Mouse (Mus musculus): ENCODE measurements around the gene 4930432K21Rik.

Gene 4930432K21Rik

DNA sequence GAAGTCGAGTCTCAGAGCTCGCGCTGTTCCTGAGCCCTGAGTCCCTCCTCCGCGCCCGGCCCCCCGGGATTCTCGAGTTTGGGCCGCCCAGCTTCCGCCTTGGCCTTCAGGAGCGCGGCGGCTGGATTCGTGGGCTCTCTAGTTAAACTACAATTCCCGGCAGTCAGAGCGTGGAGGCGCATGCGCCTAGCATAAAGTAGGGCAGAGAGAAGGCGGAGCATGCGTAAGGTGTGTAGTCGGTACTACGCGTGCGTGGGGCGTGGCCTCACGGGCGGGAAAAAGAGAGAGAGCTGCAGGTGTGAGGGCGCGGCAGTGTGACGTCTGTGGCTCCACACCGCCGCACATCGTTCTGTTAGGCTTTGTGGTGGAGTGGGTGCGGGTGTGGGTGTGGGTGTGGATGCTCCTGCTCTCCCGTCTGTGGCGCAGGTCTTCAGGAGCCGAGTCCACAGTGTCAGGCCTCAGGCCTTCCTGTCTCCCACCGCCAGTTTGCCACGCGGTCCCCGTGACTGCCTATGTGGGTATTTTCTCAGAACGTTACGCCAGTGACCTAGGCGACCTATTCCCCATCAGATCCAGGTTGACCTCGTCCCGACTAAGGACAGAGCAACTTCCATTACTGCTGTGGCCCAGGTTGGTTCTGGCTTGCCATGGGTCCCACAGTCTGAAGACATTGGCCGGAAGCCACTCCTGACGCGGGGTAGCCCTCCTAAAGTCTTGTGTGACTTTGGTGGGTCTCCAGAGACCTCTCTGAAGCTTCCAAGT lies at the start of gene 4930432K21Rik, which contains the start of gene Cc2d1a:
Gene 4930432K21Rik (plus strand): TSS at position 257 of the 762 bp plus-strand sequence.
Gene Cc2d1a (minus strand): TSS at position 168 of the 762 bp plus-strand sequence.
- DNase-seq (ENCODE audit: low spot score), result no peak

DNA sequence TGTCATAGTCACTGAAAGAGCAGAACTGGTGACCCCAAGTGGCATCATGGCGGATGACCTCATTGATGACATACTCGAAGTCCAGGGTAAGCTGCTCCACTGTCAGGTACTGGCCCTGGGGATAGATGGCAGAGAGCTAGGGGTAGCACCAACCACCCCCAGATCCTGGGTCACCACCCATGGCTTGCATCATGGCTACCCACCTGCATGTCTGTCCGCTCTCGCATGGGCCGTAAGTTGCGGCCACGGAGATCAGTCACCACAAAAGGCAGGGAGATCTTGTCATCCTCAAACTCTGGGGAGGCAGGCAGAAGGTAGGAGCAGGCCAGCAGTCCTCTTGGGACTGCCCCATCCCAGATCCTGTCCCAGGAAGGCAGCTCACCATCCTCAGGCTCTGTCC lies 49.4 kb upstream of the 4930432K21Rik start:
- no peak for DNase-seq (ENCODE audit: low spot score)

DNA sequence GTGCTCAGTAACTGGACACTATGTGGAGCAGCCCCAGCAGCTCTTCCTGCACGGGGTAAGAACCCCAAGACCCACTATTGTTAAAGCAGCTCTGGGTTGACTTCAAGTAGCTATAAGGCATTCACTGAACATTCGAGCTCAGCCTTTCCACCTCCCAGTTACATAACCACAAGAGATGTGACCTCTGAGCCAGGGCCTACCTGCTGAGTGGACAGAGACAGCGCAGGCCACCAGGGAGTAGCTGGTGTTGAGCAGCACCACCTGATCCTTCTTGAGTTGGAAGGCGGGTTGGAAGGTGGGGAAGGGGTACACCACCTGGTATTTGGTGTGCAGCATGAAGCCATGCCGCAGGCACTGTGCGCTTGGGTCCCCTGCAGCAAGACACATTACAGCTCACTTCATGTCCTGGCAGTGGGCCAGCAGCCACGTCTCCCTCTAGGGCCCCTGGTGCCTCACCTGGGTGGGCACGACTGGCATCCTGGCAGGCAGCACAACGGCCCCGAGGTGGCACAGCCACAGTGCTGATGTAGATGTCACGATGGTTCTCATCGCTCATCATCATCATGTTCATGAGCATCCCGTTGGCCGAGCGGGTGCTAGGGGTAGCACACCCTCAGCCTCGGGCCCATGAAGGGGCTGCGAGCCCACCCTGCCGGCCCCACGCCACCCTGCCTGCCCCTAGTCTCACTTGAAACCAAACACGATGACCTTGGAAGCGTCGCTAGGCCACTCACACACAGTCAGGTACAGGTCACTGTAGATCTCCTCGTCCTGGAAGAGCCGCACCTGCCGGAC lies 46.2 kb upstream of the 4930432K21Rik start:
- no peak for DNase-seq (ENCODE audit: low spot score)

DNA sequence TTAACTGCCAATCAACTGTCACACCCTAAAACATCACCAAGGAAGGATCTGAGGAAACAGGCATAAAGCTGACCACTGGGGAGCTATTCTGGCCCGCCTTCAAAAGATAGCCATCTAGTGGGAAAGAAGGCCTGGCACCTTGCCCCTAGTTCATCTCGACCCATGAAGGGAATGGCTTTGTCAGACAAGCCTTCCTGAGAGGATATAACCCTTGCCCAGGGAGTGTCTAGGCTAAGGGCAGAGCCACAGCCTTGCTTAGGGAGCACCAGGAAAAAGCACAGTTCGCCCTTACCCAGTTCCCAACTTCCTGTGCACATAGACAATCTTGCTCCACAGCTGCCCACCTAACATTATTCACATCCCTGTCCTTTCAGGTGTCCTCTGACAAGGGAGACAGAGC lies 44.2 kb upstream of the 4930432K21Rik start:
- DNase-seq (ENCODE audit: low spot score), result peak; percentile 77

DNA sequence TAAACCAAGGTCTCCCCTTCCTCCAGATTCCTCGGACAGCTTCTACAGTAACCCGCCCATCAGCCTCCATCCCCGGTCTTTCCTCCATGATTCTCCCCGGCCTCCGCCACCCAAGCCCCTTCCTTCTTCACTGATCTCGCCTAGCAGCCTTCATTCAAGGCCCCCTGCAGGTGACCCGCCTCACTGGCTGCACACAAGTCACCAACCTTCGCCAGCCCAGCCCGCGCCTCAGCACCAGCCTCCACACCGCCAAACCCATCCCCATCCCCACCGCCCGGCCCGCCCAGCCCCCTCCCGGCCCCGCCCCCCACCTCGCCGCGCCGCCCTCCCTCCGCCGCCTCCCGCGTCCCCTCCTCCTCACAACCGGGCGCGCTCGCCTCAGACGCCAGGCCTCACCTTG lies 43.6 kb upstream of the 4930432K21Rik start:
- peak; percentile 90 for DNase-seq (ENCODE audit: low spot score)

DNA sequence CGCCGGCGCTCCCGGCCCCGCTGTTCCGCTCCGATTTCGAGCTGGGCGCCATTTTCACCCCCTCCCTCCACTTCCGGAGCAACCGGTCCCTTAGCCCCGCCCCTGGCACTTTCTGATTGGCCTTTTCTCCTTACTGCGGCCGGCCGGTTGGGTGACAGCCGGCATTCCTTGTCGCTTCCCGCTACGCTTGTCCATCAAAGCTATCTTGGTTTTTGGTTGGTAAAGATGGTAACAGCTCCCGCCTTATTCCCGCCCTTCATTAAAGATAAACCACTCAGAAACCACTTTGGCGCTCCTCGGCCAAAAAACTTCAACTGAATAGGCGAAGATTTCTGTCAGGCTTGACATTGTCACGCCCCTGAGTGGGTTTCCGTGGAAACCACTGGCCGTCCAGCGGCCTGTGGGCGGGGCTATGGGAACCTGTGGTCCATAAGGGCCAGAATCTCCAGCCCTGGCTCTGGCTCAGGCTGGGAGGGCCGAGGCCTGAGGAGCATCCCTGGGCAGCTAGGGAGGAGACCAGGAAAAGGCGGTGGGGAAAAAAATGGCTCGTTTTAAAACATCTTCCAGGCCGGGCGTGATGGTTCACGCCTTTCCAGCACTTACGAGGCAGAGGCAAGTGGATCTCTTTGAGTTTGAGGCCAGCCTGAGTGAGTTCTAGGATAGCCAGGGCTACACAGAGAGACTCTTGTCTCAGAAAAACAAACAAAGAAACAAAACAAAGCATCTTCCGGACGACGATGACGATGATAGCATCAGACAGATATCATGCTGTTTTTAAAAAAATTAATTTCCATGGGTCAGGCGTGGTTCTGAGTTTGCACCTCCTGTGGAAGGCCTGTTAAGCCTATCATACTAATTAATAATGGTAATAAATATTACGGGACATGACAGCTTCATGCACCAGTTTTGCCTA lies 42.9 kb upstream of the 4930432K21Rik start, which contains the start of gene Dcaf15:
Gene Dcaf15 (minus strand): TSS at position 72 of the 913 bp plus-strand sequence.
- DNase-seq (ENCODE audit: low spot score), result peak; percentile 100

DNA sequence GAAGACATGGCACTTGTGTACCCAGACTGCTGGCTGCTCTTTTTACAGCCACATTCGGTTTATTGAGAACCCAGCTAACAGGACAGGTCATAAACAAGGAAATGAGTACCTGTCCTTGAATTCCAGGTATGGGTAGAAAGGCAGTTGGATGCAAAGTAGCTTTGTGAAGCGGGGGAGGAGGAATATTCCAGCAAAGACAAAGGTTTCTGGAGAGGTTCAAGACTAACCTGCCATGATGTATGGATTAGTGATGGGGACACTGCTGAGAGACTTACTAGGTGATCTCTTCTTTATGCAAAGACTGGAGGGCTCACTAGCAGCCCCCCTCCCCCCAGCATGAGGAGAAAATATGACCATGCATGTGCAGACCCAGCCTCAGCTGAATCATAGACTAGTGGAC lies 42.1 kb upstream of the 4930432K21Rik start:
- no peak for DNase-seq (ENCODE audit: low spot score)

DNA sequence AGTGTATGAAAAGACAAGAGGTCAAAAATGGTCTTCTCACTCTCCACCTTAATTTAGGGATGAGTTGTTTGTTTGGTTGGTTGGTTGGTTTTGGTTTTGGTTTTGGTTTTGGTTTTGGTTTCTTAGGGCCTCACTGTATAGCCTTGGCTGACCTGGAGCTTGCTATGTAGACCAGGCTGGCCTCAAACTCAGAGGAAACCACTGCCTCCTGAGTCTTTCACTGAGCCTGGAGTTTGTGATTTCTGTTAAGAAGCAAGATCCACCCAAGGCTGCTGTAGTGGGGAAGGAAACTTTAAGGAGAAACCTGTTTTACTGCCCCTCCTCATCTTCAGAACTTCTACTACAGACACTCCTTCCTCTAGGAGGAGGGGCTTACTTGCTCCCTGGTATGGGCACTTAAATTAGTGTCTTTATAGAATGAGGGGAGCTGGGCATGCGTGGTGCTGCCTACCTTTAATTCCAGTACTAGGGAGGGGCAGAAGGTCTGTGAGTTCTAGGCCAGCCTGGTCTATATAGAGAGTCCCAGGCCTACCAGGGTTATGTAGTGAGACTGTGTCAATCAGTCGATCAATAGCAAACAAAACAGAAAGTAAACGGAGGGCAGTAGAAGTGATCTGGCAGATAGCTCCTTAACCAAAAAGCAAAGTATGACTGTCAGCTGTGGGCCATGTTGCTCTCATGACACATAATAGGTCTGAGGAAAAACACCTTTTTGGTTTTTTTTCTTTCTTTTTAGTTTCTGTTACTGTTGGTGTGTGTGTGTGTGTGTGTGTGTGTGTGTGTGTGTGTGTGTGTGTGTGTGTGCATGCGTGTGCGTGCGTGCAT lies 41.4 kb upstream of the 4930432K21Rik start:
- no peak for DNase-seq (ENCODE audit: low spot score)

DNA sequence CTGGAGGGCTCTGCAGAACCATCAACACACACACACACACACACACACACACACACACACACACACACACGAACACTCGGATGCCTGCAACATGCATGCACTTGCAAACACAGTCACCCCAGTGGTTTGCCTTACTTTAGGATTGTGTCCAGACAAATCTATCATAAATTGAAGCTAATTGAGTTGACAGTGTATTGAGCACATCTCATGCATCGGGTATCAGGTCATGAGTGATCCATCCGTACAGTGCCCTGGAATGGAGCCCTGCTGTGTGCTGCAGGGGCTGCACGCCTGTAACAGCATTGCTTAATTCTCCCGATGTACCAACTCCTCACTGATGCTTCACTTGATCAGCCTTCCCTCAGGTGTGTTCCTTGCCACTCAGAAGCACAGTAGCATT lies 32.2 kb upstream of the 4930432K21Rik start:
- DNase-seq (ENCODE audit: low spot score), result no peak

DNA sequence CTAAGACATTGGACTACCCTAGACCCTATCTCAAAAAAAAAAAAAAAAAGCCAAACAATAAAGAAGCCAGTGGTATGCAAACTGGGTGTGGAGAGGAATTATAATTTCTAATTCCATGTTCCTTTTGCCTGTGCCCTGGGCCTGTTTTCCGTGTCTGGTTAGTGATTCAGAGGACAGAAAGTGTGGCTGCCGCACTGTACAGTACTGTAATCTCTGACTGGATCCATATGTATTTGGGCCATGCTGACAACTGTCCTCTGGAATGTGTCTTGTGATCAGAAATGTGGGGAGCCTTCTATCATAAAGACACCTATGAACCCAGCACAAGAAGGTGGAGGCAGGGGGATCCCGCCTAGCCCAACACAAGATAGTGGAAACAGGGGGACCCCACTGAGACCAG lies 25.7 kb upstream of the 4930432K21Rik start:
- no peak for DNase-seq (ENCODE audit: low spot score)

DNA sequence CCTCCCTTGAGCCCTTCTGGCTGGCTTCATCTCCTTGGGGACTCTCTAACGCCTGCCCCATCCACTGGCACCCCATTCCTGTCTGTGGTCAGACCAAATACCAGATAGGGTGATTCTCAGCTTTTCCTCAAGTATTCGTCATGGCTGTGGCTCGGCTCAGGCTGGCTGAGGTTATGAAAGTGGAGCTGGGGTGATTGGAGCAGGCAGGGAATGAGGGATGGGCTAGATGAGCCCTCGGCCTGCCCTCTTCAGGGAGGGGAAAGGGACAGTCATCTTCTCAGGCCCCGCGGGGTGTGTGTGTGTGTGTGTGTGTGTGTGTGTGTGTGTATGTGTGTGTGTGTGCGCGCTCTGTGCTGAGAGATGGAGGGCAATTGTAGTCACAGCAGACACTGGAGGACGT lies 22.2 kb upstream of the 4930432K21Rik start, which contains the start of gene Podnl1:
Gene Podnl1 (plus strand): TSS at position 334 of the 400 bp plus-strand sequence.
- peak; percentile 69 for DNase-seq (ENCODE audit: low spot score)

DNA sequence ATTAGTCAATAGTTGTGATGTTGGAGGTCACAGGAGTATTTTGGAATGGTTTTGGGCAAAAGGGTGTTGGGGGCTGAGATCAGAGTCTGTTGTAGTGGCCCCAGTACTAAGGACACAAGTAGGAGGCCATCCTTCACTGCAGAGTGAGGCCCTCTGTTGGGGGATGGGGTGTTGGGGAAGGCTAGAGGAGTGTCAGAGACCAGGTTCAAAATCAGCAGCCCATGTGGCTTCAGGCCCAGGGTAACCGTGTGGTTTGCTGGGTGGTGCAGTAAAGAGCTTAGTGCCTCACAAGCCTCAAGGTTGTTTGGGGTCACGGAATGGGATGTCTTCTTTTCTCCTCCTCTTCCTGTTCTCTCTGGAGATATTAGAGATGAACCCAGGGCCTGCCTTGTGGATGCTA lies 21.1 kb upstream of the 4930432K21Rik start:
- DNase-seq (ENCODE audit: low spot score), result no peak

DNA sequence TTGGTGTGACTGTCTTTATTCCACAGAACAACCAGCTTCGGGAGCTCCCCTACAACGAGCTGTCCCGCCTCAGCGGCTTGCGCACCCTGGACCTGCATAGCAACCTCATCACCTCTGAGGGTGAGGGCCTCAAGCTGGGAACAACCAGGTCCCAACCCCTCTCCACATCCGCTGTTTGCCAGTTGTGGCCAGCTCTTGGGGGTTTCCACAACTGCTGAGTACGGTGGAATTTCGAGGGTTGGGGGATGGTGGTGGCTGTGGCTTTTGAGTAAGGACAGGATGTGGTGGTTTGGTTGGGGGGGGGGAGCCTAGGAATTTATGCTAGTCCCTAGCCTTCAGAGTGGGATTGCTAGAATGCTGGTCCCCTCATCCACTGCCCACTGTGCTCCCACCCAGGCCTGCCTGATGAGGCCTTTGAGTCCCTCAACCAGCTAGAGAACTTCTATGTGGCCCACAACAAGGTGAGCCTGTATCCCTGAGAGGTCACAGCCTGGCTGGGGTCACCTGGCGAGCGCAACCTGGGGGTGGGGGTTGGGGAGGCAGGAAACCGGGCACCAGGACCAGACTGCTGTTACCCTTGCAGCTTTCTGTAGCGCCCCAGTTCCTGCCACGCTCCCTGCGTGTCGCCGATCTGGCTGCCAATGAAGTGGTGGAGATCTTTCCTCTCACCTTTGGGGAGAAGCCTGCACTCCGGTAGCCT lies 20.5 kb upstream of the 4930432K21Rik start:
- DNase-seq (ENCODE audit: low spot score), result no peak

DNA sequence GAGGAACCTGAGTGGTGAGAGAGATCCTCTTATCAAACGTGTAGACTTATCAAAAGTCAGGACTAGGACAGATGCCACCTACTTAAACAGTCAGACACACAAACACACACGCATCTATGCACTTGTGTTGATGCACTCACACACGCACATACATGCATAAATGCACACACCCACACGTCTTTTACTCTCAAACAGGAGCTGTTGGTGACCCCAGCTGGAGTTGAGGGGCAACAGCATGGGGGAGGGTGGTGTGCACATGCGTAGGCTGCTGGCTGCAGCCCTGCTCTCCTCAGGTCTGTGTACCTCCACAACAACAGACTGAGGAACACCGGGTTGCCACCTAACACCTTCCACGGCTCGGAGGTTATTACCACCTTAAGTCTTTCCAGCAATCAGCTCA lies 19.5 kb upstream of the 4930432K21Rik start:
- no peak for DNase-seq (ENCODE audit: low spot score)

DNA sequence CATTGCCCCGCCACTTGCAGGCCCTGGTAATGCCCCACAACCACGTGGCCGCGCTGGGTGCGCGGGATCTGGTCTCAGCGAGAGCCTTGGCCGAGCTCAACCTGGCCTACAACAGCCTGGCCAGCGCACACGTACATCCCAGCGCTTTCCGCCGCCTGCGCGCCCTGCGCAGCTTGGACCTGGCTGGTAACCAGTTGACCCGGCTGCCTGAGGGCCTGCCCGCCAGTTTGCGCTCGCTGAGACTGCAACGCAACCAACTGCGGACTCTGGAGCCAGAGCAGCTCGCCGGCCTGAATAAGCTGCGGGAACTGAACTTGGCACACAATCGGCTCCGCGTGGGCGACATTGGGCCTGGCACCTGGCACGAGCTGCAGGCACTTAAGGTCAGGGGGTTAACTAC lies 17.0 kb upstream of the 4930432K21Rik start:
- no peak for DNase-seq (ENCODE audit: low spot score)

DNA sequence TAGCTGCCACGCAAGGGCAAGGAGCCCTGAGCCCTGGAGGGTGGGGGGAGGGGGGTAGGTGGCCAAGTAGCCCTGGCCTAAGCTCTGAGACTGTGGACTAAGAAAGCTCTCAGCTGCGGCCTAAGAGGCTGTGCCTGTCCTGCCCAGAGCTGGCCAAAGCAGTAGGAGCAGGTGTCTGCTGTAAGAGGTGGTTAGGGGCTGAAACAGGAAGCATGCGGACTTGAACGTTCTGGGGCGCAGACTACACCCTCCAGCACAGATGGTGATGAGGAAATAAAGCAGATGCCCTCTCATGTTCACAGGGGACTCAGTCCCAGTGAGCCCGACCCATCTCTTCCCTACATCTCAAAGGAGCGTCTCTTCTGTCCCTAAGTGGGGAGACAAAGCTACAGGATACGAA lies 15.6 kb upstream of the 4930432K21Rik start:
- DNase-seq (ENCODE audit: low spot score), result no peak

DNA sequence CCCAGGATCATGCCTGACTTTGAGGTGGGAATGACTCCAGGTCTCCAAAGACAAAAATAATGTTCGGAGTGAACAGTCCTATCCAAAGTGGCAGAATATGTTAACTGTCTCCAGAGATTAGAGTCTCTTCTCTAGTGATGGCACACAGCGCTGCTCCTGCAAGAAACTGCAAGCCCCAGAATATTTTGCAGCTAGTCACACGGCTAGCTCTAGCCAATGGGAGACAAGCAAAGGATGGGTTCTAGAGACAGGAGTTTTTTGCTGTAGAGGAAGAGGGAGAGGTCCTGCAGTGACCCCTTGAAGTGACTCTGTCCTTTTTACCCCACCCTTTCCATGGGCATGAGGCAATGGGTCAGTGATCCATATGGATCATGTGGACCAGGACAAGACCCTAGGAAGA lies 10.0 kb upstream of the 4930432K21Rik start:
- DNase-seq (ENCODE audit: low spot score), result no peak

DNA sequence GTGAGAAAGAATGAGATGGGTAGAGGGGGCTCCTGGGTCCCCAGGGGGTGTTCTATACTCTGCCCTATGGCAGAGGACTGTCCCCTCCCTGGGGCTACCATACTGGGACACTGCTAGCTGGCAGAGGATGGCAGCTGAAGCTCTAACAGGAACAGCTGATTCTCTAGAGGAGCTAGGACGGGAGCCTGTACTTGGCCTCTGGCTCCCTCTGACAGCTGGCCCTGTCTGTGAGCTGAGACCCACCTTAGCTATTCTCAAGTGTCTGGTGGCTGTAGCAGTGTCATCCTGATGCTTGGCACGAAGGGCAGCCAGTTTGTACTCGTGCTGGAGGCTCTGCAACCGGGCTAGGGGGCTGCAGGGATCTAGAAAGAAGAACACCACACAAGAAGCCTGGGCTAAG lies 7.0 kb upstream of the 4930432K21Rik start:
- no peak for DNase-seq (ENCODE audit: low spot score)

DNA sequence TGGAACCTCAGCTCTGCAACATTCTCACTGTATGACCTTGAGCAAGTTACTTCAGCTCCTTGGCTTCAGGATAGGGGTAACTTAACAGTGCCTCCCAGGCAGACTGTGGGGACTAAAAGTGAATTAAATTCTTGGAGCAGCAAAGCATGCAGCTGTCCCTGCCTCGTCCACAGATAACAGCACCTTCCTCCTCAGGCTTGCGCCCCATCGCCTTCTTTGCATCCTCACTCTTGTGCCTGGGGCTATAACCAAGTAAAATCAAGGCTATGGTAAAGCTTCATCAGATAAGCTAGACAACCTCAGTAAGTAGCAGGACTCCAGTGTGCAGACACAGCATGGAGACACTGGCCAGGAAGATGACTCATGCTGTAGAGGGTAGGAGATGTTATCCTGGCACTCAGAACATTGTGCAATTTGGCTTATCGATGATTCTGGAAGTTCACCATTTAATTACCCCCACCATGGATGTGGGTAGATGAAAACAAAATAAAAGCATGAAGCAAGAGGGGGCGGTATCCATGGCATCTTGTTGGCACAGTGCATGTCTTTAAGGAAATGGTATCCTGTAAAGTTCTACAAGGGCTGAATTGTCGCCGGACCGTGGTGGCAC lies 3.1 kb upstream of the 4930432K21Rik start:
- peak; percentile 90 for DNase-seq (ENCODE audit: low spot score)

DNA sequence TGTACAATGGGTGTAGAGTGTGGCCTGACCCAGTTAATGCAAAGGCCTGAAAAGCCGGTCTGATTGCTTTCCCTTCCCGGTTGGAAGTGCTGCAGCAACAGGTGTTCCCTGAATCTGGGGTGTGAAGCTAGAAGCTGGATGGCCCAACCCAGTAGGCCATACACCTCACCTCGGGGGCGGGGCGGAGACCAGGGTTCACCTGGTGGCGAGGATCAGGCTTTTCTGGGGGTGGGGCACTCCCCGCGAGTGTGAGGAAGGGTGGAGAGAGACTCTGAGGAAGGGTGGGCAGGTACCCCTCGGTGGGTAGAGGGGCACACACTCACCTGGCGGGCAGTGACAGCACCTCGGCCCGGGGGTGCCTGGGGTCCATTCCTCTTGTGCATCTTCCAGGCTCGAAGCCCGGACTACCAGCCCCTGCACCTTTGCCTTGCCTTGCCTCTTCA lies 480 bp upstream of the 4930432K21Rik start:
- DNase-seq (ENCODE audit: low spot score), result no peak
